Mouse (Mus musculus) liver, adult (tissue): Measurements from ENCODE around the gene Fnbp4.

Source experiments
- GATA4 ChIP-seq: IDR thresholded peaks from 2 replicates; pipeline ENCODE4 v1.6.1; 2014; ENCODE audit warnings: mild to moderate bottlenecking, low read length; ENCODE audit not compliant: insufficient replicate concordance

The Fnbp4 gene

DNA sequence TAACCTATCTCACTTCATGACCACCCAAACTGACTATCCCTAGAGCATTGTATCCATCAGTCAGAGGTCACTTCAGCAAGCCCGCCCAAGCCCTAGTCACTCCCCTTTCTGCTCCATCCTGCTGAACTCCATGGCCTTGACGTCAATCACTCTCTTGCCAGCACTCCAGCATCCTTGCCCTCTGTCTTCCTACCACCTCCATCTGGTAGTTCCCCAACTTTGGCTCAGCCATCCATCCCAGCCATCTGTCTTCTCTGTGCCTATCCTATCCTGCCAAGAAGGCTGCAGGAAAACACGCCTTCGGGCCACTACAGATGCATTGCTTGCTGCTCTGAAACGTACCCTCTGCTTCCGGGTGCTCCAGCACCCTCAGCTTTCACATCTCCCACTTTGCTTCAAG lies 78.6 kb downstream of the Fnbp4 start:
- TF ChIP-seq GATA4 = no peak

DNA sequence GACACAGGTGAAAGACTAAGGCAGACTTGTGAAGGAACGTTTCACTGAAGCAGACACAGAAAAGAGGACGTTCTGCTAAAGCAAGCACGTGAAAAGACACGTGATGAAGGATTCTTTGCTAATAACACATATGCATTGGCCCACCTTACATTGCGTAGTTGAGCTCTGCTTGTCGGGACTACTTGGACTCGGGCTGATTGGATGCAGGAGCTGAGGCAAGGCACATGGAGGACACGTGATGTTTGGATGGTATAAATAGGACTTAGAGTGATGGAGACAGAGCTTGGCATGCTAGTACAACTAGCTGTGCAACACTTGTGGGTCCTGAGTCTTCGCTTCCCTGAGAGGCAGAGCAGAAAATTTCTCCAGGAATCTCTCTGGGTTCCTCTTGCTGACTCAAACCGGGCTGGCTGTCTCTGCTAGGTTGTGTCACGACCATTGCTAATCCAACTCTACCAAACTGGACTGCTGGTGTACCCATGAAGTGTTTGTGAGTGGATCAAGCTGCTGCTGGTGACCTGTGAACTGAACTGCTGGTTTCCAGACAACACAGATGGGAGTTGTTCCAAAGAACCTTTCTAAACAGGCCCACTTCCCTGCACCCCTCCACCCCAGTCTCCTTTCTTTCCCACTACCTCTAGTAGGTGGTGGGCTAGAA lies 80.5 kb downstream of the Fnbp4 start:
- TF ChIP-seq GATA4 = no peak

DNA sequence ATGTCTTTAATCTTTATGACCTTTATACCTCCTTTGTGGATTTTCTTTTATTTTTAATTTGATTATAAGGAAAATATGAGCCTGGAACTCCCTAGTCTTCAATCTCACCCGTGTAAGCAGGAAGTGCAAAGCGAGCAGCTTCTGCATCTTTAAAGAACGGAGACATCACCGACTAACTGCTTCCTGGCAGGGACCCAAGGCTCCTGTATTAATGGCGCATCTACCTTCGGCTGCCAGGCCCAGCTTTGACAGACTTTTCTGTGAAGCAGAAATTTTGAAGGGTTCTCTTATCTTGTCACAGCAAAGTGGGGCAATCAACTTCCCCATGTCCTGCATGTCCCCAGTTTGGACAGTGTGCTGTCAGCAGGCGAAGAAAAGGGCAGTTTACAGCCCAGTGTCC lies 83.6 kb downstream of the Fnbp4 start:
- no peak for TF ChIP-seq GATA4
